Mouse (Mus musculus) heart, embryonic 15.5 days (tissue): ENCODE measurements at regions not wholly inside any gene's neighbourhood (a gene's known extent, or its start where the extent isn't known, plus 50 kb on each side); places are given as distances from the start of the nearest gene placed in this dataset.
A peak's percentile ranks its signal among the peaks of the same experiment; 100 is the strongest.
"Not testable (repeated sequence)": the region's sequence is repeated elsewhere in the genome, so short reads cannot be mapped to it uniquely, and the experiment has no call there.

Source experiments
- ATAC-seq: fragments of 200-750 bp; cut with Nextera tagmentation; replicated peaks from 2 replicates; pipeline ENCODE4 v1.8.0; 2017; ENCODE audit warnings: low read depth, moderate TSS enrichment; ENCODE audit not compliant: insufficient number of reproducible peaks, insufficient read depth, low FRiP score
- H3K27ac ChIP-seq: fragments of 300-500 bp; sonication (generic); 2 replicates; pipeline ENCODE4 v1.5.1; 2015; ENCODE audit warnings: mild to moderate bottlenecking, inconsistent platforms
- H3K27me3 ChIP-seq: fragments of 300-500 bp; sonication (generic); 2 replicates; pipeline ENCODE4 v1.6.1; 2015; ENCODE audit warnings: inconsistent platforms
- H3K36me3 ChIP-seq: fragments of 300-500 bp; sonication (generic); 2 replicates; pipeline ENCODE4 v1.6.1; 2015; ENCODE audit warnings: mild to moderate bottlenecking, inconsistent platforms
- H3K4me1 ChIP-seq: fragments of 300-500 bp; sonication (generic); replicated peaks from 2 replicates; pipeline ENCODE4 v1.6.1; 2015; ENCODE audit warnings: inconsistent platforms
- H3K4me2 ChIP-seq: fragments of 300-500 bp; sonication (generic); 2 replicates; pipeline ENCODE4 v1.6.1; 2015; ENCODE audit warnings: inconsistent platforms, mild to moderate bottlenecking, moderate library complexity
- H3K4me3 ChIP-seq: fragments of 300-500 bp; sonication (generic); 2 replicates; pipeline ENCODE4 v1.5.1; 2015; ENCODE audit warnings: mild to moderate bottlenecking, inconsistent platforms
- H3K9ac ChIP-seq: fragments of 300-500 bp; sonication (generic); 2 replicates; pipeline ENCODE4 v1.6.1; 2015; ENCODE audit warnings: mild to moderate bottlenecking, inconsistent platforms
- H3K9me3 ChIP-seq: fragments of 300-500 bp; sonication (generic); replicated peaks from 2 replicates; pipeline ENCODE4 v1.6.1; 2016; ENCODE audit warnings: inconsistent platforms
- WGBS: fragments of 180-500 bp; shearing (Covaris S2); methylation state at CpG from one replicate; pipeline ENCODE4 v1.1.7; 2015; ENCODE audit warnings: mixed read lengths; 5-methylcytosine and 5-hydroxymethylcytosine counted together

GRCm38 (mm10) chr15:42100730-42101129 lies 1966.6 kb downstream of the 9330182O14Rik start:
- Histone ChIP-seq H3K9me3 (no peaks in the 10 kb centered on the region), H3K4me1 (no peaks in the 10 kb centered on the region; the same call in 1 of the 2 replicates), H3K27ac (peak overlapping the region; percentile 20; the same call in 1 of the 2 replicates), H3K36me3 (no peaks in the 10 kb centered on the region), H3K4me2 (no peak overlapping the region), H3K9ac (no peak overlapping the region), H3K4me3 (no peak overlapping the region), H3K27me3 (no peaks in the 10 kb centered on the region)
- 0 out of 2 replicates have a peak, but pooled peaks have one; percentile 22 for ATAC-seq
- 10% methylated on average over 2 of the region's 2 CpGs for WGBS

DNA sequence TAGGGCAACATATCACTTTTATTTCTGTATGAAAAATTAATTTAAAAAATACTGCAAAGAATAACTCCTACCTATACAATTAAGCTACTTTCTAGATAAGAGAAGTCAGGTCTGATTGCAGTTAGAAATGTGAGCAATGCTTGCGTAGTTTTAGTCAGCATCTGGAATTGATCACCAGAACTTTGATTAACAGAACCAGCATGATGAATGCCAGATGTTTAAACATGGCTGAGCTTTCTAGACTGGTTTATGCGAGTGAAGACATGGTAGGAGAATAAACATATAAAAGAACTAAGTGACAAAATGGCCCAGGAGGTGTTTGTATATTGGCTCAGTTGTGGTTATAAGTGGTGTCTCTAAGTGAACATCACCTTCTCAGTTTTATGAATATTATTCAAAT lies 1970.7 kb downstream of the 9330182O14Rik start:
- H3K4me3 ChIP-seq, result no peak overlapping the region
- H3K27me3 ChIP-seq, result no peaks in the 10 kb centered on the region
- H3K9ac ChIP-seq, result no peak overlapping the region
- no peaks in the 10 kb centered on the region; the same call in 1 of the 2 replicates for H3K4me1 ChIP-seq
- 73% methylated on average over 2 of the region's 2 CpGs for WGBS
- no peaks in the 10 kb centered on the region for H3K36me3 ChIP-seq
- no peak for ATAC-seq
- H3K9me3 ChIP-seq, result no peaks in the 10 kb centered on the region
- no peak overlapping the region for H3K27ac ChIP-seq
- no peak overlapping the region for H3K4me2 ChIP-seq

DNA sequence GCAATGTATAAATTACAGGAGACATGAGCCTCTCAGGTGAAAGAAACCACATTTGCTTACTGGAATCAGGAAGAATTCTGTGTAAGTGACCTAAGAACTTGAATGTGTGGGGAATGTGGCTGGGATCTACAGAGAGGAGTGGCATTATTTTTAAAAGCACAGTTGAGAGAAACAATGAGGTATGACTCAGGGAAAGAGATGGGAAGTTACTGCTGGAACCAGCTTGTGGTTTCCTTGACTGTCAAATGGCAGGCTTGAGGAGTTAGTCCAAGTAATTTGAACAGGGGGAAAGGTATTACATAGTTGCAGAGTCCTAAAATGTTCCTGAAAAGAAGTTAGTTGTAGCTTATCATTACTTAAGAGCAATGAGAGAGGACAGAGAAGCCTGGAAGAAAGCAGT lies 1972.9 kb downstream of the 9330182O14Rik start:
- no peak overlapping the region for H3K9ac ChIP-seq
- H3K4me2 ChIP-seq, result no peak overlapping the region
- no peaks in the 10 kb centered on the region for H3K27me3 ChIP-seq
- H3K27ac ChIP-seq, result no peak overlapping the region
- no peaks in the 10 kb centered on the region for H3K4me1 ChIP-seq
- no peak overlapping the region for H3K4me3 ChIP-seq
- no peaks in the 10 kb centered on the region for H3K9me3 ChIP-seq
- ATAC-seq, result no peak
- no peaks in the 10 kb centered on the region for H3K36me3 ChIP-seq

- no peak overlapping the region for H3K9ac ChIP-seq
- H3K4me2 ChIP-seq, result no peak overlapping the region
- H3K36me3 ChIP-seq, result no peaks in the 10 kb centered on the region
- ATAC-seq, result no peak
- no peaks in the 10 kb centered on the region for H3K27me3 ChIP-seq
- 57% methylated on average over 5 of the region's 5 CpGs for WGBS
- no peaks in the 10 kb centered on the region for H3K9me3 ChIP-seq
- no peak overlapping the region for H3K27ac ChIP-seq
- H3K4me3 ChIP-seq, result no peak overlapping the region
- H3K4me1 ChIP-seq, result no peaks in the 10 kb centered on the region
Observed at GRCm38 (mm10) chr15:42111811-42112210, 1977.6 kb downstream of the 9330182O14Rik start.

GRCm38 (mm10) chr15:42127471-42127870 lies 1993.3 kb downstream of the 9330182O14Rik start:
- Histone ChIP-seq H3K27ac (no peak overlapping the region), H3K4me2 (no peak overlapping the region), H3K9me3 (no peaks in the 10 kb centered on the region), H3K4me3 (no peak overlapping the region), H3K4me1 (no peaks in the 10 kb centered on the region), H3K27me3 (no peaks in the 10 kb centered on the region), H3K36me3 (no peaks in the 10 kb centered on the region), H3K9ac (no peak overlapping the region)
- 83% methylated on average over 1 of the region's 1 CpGs for WGBS
- ATAC-seq, result no peak

DNA sequence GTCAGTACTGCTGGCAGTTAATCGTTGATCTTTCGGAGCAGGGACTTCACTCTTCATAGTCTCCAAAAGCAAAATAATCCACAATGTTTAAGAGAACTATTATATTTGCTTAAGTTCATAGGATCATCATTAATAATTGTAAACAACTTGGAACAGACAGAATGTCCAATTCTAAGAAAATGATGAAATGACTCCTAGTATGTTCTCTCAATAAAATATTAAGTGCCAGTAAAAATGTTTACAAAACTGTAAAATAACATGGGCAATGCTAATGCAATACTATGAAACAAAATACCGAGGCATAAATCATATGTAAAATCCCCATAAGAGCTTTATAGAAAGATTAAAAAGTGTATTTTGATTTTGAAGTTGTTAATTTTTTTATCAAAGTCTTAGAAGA lies 1994.8 kb downstream of the 9330182O14Rik start:
- ATAC-seq, result no peak
- WGBS, result 87% methylated on average over 3 of the region's 3 CpGs
- H3K9me3 ChIP-seq, result no peaks in the 10 kb centered on the region

DNA sequence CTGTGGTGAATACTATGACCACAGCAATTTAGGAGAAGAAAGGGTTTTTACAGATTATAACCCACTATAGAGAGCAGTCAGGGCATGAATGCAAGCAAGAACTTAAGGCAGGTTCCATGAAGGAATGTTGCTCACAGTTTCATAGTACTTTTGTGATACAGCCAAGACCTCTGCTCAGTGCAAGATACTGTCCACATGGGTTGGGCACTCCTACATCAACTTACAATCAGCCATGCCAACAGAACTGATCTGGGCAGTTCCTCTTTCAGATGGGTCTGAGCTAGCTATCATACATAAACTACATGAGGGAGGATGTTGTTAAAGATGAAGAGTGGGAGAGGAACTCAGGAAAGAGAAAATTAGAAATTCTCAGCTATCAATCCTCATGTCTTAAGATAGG lies 2032.4 kb downstream of the 9330182O14Rik start:
- H3K27me3 ChIP-seq, result no peaks in the 10 kb centered on the region
- H3K4me3 ChIP-seq, result no peak overlapping the region
- H3K4me2 ChIP-seq, result no peak overlapping the region
- H3K9ac ChIP-seq, result no peak overlapping the region
- no peak overlapping the region for H3K27ac ChIP-seq
- H3K4me1 ChIP-seq, result no peaks in the 10 kb centered on the region
- no peaks in the 10 kb centered on the region for H3K9me3 ChIP-seq
- no peak for ATAC-seq
- no peaks in the 10 kb centered on the region for H3K36me3 ChIP-seq

More for the DNA sequence above, 1994.8 kb downstream of the 9330182O14Rik start:
- no peaks in the 10 kb centered on the region for H3K4me1 ChIP-seq
- H3K27me3 ChIP-seq, result no peaks in the 10 kb centered on the region
- no peak overlapping the region for H3K9ac ChIP-seq
- H3K4me3 ChIP-seq, result no peak overlapping the region
- no peak overlapping the region for H3K27ac ChIP-seq
- H3K36me3 ChIP-seq, result no peaks in the 10 kb centered on the region
- H3K4me2 ChIP-seq, result no peak overlapping the region

DNA sequence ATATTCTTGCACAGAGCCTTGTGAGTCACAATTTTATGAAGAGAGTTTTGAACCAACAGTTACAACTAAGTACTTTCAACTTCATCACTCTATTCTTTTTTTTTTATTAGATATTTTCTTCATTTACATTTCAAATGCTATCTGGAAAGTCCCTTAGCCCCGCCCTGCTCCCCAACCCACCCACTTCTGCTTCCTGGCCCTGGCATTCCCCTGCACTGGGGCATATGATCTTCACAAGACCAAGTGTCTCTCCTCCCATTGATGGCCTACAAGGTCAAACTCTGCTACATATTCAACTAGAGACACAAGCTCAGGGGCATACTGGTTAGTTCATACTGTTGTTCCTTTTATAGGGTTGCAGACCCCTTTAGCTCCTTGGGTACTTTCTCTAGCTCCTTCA lies 2043.6 kb downstream of the 9330182O14Rik start:
- not testable (repeated sequence) for H3K4me1 ChIP-seq, H3K4me3 ChIP-seq, H3K4me2 ChIP-seq, H3K9me3 ChIP-seq, ATAC-seq, H3K27me3 ChIP-seq, H3K27ac ChIP-seq, H3K9ac ChIP-seq, H3K36me3 ChIP-seq
- WGBS, result 86% methylated on average over 1 of the region's 1 CpGs

GRCm38 (mm10) chr15:42207187-42207846 lies 2073.2 kb downstream of the 9330182O14Rik start:
- H3K27ac ChIP-seq, result no peak overlapping the region
- no peak overlapping the region for H3K4me2 ChIP-seq
- ATAC-seq, result 0 out of 2 replicates have a peak, but pooled peaks have one; percentile 67
- no peaks in the 10 kb centered on the region for H3K9me3 ChIP-seq
- 0 out of 2 replicates have a peak, but pooled peaks cover 4% of the 10 kb centered on the region for H3K4me1 ChIP-seq
- H3K4me3 ChIP-seq, result no peak overlapping the region
- 26% methylated on average over 5 of the region's 5 CpGs for WGBS
- no peaks in the 10 kb centered on the region for H3K36me3 ChIP-seq
- no peaks in the 10 kb centered on the region for H3K27me3 ChIP-seq
- H3K9ac ChIP-seq, result no peak overlapping the region

DNA sequence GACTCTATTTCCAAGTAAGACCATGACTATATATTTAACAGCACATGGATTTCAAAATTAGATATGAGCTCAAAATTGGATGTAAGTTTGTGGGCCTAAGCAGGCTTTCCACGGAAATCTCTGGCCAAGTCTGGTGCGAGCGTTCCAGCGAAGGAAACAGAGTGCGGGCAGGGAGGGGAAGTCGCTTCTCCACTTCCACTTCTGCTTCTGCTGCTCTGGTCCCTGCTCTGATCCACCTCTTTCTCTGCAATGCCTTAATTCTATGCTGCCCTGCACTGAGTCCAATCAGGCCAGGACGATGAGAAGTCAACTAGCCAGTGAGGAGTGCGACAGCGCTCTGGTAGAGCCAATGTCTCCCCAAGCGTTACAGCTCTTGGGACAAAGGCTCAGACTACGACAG lies 2085.3 kb downstream of the 9330182O14Rik start:
- ATAC-seq, result no peak
- no peaks in the 10 kb centered on the region for H3K36me3 ChIP-seq
- H3K9me3 ChIP-seq, result no peaks in the 10 kb centered on the region
- no peak overlapping the region for H3K27ac ChIP-seq
- no peak overlapping the region for H3K4me3 ChIP-seq
- H3K9ac ChIP-seq, result no peak overlapping the region
- H3K27me3 ChIP-seq, result no peaks in the 10 kb centered on the region
- 87% methylated on average over 11 of the region's 11 CpGs for WGBS
- H3K4me2 ChIP-seq, result no peak overlapping the region
- H3K4me1 ChIP-seq, result no peaks in the 10 kb centered on the region

GRCm38 (mm10) chr15:42220005-42220404 lies 2085.8 kb downstream of the 9330182O14Rik start:
- Histone ChIP-seq H3K27me3 (no peaks in the 10 kb centered on the region), H3K4me1 (no peaks in the 10 kb centered on the region), H3K4me2 (no peak overlapping the region), H3K9ac (no peak overlapping the region), H3K36me3 (no peaks in the 10 kb centered on the region), H3K4me3 (no peak overlapping the region), H3K9me3 (no peaks in the 10 kb centered on the region), H3K27ac (no peak overlapping the region)
- 73% methylated on average over 3 of the region's 3 CpGs for WGBS
- ATAC-seq, result no peak

DNA sequence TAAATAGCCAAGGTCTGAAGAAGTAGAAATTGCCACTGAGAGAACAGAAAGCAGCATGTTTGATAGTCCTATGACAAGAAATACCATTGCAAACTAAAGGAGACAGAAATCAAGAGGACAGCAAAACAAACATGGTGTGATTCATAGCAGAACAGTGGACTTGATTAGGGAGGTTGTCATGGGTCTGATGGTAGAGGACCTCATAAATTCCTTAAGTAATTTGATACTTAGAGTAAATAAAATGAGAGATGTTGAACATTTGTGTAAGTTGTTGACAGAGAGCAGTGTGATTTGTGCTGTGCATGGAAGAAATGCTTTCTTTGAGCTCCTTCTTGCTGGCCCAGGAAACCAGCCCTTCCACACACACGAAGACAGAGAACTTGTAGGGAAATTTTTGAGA lies 2090.8 kb downstream of the 9330182O14Rik start:
- WGBS, result 59% methylated on average over 1 of the region's 1 CpGs
- Histone ChIP-seq H3K4me1 (no peaks in the 10 kb centered on the region), H3K27me3 (no peaks in the 10 kb centered on the region), H3K36me3 (no peaks in the 10 kb centered on the region), H3K27ac (no peak overlapping the region), H3K9ac (no peak overlapping the region), H3K9me3 (no peaks in the 10 kb centered on the region), H3K4me2 (no peak overlapping the region), H3K4me3 (no peak overlapping the region)
- ATAC-seq, result no peak
